Mouse (Mus musculus) gonadal fat pad, adult 2 months (tissue): ENCODE data around the gene Nhsl1. TPM values are rescaled to one million over a fixed set of nuclear protein-coding genes. Genes with fewer than 3 reads are reported as not detected.
"Not testable (repeated sequence)": the region's sequence is repeated elsewhere in the genome, so short reads cannot be mapped to it uniquely, and the experiment has no call there.

ENCODE experiments used
- DNase-seq: peaks from one replicate; pipeline ENCODE4 v3.0.0-alpha.2; 2012; ENCODE audit warnings: low read depth
- polyA plus RNA-seq: library from polyadenylated mRNA; depleted of rRNA; stranded (reverse); fragments of >200 nt; gene quantifications from 2 replicates; pipeline ENCODE4 v1.2.3, GENCODE M21; 2012

Nhsl1 gene
- polyA plus RNA-seq, 1 experiment: 24.2 TPM

GRCm38 (mm10) chr10:18437584-18437983 is 118.8 kb downstream of the Nhsl1 start:
- DNase-seq: no peak

DNA sequence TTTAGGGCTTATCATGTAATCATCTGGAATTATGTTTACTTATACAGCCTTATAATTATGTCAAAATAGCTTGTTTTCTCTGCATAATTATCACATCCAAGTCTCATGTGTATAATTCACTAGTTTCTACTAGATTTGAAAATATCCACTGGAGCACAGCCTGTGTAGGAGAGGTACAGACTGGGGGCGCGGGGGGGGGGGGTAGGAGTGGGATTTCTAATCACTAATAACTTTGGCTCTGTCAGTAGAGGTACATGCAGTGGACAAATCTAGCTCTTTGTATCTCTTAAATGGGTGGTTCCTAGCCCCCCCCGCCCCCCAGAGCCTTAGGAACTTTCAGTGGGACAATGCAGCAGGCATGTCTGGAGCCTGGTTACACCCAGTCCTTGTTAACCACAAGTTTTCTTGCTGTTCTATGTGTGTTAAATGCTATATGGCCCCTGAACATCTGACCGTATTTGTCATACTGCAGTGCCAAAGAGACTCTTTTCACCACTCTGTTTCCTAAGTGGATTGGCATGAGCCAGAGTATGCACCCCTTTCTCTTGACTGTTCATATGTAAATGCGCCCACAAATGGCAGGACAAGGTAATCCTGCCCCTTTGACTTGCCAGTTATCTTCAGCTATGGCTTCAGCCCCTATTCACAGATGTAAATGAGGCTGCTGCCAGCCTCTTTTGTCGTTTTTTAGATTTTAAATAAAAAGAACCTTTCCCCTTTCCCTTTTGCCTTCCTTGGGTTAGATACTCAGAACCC is 127.0 kb downstream of the Nhsl1 start:
- no peak for DNase-seq

- no peak for DNase-seq
Measured at GRCm38 (mm10) chr10:18446359-18446820, 127.6 kb downstream of the Nhsl1 start.

DNA sequence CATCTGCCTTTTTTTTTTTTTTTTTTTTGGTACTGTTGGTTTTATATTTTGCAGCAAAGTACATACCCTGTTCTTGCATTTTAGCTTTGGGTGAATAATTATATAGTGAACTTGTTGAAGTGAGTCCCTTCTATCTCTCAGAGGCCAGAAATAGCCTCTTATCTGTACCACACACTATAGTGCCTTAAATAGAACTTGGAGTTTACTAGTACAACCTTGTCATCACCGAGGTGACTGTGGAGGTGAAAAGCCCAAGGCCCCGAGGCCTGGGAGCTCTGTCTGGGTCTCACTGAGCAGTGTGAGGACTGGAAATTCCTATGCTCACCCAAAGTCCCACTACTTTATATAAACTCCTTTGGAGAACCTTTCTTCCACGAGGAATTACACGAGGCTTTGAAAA is 128.5 kb downstream of the Nhsl1 start:
- DNase-seq: no peak

GRCm38 (mm10) chr10:18448896-18449295 is 130.1 kb downstream of the Nhsl1 start:
- DNase-seq: not testable (repeated sequence)

- DNase-seq: no peak
Measured at GRCm38 (mm10) chr10:18453380-18453779, 134.6 kb downstream of the Nhsl1 start.

GRCm38 (mm10) chr10:18454161-18454560 is 135.4 kb downstream of the Nhsl1 start:
- no peak for DNase-seq

DNA sequence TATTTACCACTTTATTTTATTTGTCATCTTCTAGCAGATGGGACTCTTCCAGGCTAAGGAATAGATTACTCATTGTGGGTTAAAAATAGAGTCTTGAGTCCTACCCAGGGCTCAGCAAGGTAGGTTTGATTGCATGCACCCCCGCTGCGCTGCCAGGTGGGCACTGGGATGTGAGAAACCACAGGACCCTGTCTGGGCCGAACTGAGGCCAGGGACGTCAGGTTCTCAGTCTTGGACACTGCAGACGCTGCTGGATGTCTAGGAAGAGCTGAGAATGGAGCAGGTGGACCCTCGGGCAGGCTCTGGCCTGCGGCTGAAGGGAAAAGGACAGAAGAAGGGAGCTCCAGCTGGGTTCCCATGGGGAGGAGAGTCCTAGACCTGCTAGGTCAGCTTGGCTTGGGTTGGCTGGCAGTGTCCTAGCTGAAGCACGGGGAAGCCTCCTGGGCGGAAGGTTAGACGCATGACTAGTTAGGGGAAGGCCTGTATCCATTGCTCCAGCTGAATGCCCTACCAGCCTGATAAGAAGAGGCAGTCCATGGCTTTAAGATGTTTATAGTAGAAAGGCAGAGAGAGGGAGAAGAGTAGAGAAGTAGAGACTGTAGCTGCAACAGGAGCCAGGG is 136.6 kb downstream of the Nhsl1 start:
- no peak for DNase-seq

DNA sequence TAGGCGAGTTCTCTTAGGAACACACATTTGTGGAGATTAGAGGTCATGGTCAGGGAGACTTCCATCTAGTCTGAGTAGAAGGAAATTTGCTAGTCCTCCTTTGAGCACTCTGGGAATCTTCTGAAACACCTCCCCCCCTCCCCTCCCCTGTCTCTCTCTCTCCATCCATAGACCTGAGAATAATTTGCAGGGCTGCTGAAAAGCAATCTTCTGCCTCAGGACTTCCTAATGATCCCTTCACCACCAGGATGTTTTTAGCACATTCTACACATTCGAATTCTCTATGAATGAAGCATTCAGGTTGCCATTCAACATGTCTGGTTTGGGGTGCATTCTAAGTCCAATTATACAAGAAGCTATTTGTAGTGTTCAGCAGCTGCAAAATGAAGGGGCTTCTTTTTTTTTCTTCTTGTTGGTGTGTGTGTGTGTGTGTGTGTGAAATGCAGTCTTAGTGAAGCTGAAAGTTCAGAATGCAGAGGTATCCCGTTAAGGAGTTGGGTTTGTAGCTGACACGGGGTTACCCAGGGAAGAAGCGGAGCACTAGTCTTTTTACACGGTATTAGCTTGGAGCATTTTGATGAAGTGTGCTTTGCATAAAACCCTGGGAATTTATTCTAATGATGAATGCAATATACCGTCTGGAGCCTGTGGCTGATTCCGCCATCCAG is 139.2 kb downstream of the Nhsl1 start:
- no peak for DNase-seq

DNA sequence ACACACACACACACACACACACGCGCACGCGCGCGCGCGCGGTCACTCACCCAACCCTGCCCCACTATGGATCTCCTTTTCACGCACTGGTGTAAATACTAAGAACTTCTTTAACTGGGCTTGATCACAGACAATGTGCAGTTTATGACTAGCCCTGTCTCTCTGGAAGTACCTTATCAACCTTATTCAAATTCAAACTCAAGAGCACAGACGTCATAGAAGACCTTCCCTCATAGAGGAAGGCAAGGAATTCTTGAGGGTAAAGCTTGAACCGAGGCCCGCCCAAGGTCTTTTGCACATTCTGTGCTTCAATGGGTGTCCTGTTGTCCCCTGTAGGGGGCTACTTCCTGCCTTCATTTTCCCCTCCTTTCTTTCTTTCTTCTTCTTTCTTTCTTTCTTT is 142.6 kb downstream of the Nhsl1 start:
- DNase-seq: no peak

GRCm38 (mm10) chr10:18463071-18463841 is 144.5 kb downstream of the Nhsl1 start:
- DNase-seq: no peak

DNA sequence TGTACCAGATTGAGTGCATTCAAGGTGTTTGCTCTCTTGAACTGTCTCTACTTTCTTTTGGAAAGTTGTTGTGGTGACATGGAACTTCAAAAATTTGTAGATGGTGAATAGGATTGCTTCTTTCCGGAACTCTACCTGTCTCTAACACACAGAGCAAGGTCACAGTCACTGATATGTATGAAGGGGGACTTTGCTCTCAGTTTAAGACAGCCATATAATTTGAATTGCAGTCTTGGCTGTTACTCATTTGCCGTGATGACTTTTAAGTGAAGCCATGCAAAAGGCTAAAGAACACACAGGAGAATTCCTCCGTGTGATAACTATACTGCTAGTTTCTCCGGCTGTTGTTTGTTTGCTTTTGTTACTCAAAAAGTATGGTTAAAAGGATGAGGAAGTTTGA is 149.6 kb downstream of the Nhsl1 start:
- no peak for DNase-seq

- no peak for DNase-seq
Measured at GRCm38 (mm10) chr10:18469279-18470135, 150.7 kb downstream of the Nhsl1 start.

- DNase-seq: no peak
Measured at GRCm38 (mm10) chr10:18470351-18471060, 151.7 kb downstream of the Nhsl1 start.

DNA sequence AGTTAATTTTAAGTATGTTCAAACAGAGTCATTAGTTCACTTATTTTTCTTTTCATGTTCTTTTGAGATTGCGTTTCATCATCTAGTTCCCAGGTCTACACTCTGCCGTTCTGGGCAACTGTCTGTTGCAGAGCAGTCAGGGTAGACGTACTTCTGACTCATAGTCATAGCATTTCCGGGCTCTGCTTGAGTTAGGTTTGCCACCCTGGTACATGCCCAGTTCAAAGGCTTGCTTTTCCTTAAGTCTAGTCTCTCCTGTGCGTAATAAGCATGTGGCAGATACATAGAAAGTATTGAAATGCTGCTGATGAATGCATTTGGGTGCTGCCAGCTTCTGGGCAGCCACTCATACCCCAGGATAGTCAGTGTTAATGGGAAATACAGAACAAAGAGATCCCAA is 152.9 kb downstream of the Nhsl1 start:
- no peak for DNase-seq

DNA sequence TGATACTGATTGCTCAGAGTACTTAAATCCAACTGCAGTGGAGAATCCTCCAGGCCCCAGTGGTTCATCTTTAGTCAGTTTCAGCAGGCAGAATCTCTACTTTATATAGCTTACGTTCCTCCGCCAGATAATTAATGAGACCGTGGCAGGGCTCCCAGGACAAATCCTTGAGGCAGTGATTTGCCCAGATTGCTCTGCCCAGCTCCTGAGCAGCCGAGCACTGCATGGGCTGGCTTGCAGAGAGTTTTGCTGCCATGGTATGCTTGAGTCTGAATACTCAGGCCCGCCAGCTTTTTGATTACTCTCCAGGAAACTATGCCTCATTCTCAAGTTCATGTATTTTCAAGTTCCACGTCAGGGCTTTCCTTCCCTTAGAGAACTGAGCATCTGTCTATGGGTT is 156.3 kb downstream of the Nhsl1 start:
- DNase-seq: peak; percentile 77

DNA sequence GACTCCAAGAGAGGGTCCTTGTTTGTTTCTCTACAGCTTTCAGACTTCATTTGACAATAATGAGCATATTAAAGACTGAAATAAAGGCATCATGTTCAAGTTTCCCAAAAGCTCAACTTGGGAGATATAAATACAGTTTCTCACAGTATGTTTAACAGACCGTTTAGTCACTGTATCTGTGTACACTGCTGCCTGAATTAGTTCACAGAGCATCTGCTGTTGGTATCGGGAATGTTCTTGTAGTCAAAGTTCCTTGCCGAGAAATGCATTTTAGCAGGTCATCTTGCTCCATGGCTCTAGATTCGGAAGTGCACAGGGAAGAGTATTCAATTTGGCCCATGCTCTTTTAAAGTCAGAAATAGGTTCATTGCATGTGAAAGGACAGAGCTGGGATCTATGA is 159.5 kb downstream of the Nhsl1 start:
- DNase-seq: no peak

DNA sequence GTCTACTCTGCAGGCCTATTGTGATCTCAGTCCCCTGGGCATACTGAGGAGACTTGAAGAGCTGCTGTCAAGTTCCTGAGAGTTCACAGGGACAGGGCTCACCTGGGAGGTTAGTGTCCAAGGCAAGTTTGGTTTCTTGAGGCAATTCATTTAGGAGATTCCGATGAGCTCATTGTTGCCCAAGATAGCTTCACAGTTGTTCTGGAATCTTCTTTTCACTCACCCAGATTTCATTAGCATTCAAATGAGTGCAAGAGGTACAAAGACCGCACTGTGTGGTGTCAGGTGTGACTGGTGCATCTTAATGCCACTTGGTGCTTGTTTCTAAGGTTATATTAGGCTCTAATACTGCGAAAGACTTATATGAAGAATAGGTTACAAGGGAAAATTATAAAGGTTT is 160.5 kb downstream of the Nhsl1 start:
- DNase-seq: no peak

GRCm38 (mm10) chr10:18480836-18481235 is 162.1 kb downstream of the Nhsl1 start:
- no peak for DNase-seq

GRCm38 (mm10) chr10:18482558-18483141 is 163.9 kb downstream of the Nhsl1 start:
- no peak for DNase-seq
